Mouse (Mus musculus): Measurements from ENCODE around the gene Hamp. TPM values are rescaled to one million over a fixed set of nuclear protein-coding genes. Genes with fewer than 3 reads are reported as not detected.

Gene Hamp
- polyA plus RNA-seq, 1 experiment from 2014 or later: 0.45 TPM

GRCm38 (mm10) chr7:30973501-30974289 is 29.9 kb upstream of the Hamp start, which contains the start of gene Fam187b:
Gene Fam187b (plus strand): TSS chr7:30973790.
- no peaks in the 10 kb centered on the region for H3K27me3 ChIP-seq (ENCODE audit: control insufficient read depth, insufficient read depth, low read length)
- WGBS: under 1% methylated on average over 37 of the region's 37 CpGs
- H3K9ac ChIP-seq (ENCODE audit: low read length): peak within 1 kb of the TSS; percentile 71
- peak within 1 kb of the TSS; percentile 92 for H3K27ac ChIP-seq (replicated peaks)
- H3K9me3 ChIP-seq (ENCODE audit: control insufficient read depth, low read length): no peaks in the 10 kb centered on the region
- H3K4me1 ChIP-seq (replicated peaks; ENCODE audit: control insufficient read depth, insufficient read depth): no peaks in the 10 kb centered on the region
- peak; percentile 96 for ATAC-seq (ENCODE audit: low FRiP score, low TSS enrichment)
- TF ChIP-seq EP300 (optimal IDR thresholded peaks at IDR 0.05) (no peak), CTCF (IDR thresholded peaks at IDR 0.05; ENCODE audit: low read depth) (peak; percentile 81)
- no peaks in the 10 kb centered on the region for H3K36me3 ChIP-seq (ENCODE audit: control insufficient read depth, insufficient read depth, low read length)
- H3K4me3 ChIP-seq (ENCODE audit: low read depth, low read length): peak within 1 kb of the TSS; percentile 51
- peak; percentile 96 for DNase-seq (ENCODE audit: low spot score)
- peak within 1 kb of the TSS; percentile 50 for H3K4me2 ChIP-seq (replicated peaks; ENCODE audit: low read depth)

DNA sequence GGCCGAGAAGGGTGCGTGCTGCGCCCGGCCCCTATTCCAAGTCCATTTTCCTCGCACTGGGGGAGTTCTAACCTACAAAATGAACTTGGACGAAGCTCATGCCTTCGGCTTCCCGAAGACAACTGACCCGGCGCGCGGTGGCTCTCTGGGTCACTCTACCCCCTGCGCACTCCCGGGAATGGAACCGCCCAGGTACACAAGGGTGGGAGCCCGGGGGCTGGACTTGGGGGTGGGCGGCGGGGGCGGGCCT is 29.3 kb upstream of the Hamp start, which contains the start of gene Lsr:
Lsr (minus strand) TSS at position 214 of the 250 bp plus-strand sequence.
- Histone ChIP-seq H3K4me3 (ENCODE audit: low read depth, low read length) (peak within 1 kb of the TSS; percentile 51), H3K4me1 (replicated peaks; ENCODE audit: control insufficient read depth, insufficient read depth) (no peaks in the 10 kb centered on the region), H3K9ac (ENCODE audit: low read length) (peak within 1 kb of the TSS; percentile 71), H3K27ac (replicated peaks) (peak within 1 kb of the TSS; percentile 92), H3K27me3 (ENCODE audit: control insufficient read depth, insufficient read depth, low read length) (no peaks in the 10 kb centered on the region), H3K4me2 (replicated peaks; ENCODE audit: low read depth) (peak within 1 kb of the TSS; percentile 50), H3K36me3 (ENCODE audit: control insufficient read depth, insufficient read depth, low read length) (no peaks in the 10 kb centered on the region), H3K9me3 (ENCODE audit: control insufficient read depth, low read length) (no peaks in the 10 kb centered on the region)
- no peak for TF ChIP-seq CTCF (IDR thresholded peaks at IDR 0.05; ENCODE audit: low read depth)
- no peak for TF ChIP-seq EP300 (optimal IDR thresholded peaks at IDR 0.05)
- DNase-seq (ENCODE audit: low spot score) (no peak), ATAC-seq (ENCODE audit: low FRiP score, low TSS enrichment) (no peak)
- WGBS: 1% methylated on average over 19 of the region's 19 CpGs

DNA sequence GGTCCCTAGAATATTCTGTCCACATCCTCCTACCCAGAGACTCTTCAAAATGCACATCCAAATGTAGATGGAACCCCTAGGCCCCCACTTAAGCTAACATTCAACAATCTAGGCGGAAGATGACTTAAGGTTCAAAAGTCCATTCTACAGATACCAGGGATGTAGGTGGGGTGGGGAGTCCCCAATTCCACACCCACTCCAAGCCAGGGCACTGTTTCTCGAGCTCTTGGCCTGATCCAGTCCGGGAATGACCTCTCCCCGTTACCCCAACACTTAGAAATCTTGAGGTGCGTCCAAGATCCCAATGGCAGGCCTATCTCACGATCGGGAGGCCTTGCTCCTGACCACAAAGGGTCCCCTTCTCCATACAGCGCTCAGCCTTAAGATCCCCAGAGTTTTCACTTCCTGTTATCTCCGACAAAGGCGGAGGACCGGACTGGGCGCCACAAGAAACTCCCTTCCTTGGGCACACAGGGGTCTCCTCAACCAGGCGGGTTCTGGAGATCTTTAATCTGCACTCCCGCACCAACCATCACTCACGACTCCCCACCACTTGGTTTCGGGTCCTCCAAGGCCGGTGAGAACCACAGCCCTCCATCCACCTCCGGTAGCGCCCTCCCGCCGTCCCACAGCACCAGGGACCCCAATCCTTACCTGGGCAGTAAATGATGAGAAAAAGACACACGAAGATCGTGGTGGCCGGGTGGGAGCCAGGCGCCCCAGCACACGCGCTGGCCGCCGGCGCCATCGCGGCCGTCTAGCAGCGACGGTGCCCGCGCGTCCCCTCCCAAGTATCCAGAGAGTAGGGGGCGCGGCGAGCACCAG is 28.8 kb upstream of the Hamp start:
- H3K9ac ChIP-seq (ENCODE audit: low read length): peak overlapping the region; percentile 71
- peak overlapping the region; percentile 50 for H3K4me2 ChIP-seq (replicated peaks; ENCODE audit: low read depth)
- H3K4me3 ChIP-seq (ENCODE audit: low read depth, low read length): peak overlapping the region; percentile 51
- no peaks in the 10 kb centered on the region for H3K27me3 ChIP-seq (ENCODE audit: control insufficient read depth, insufficient read depth, low read length)
- no peaks in the 10 kb centered on the region for H3K9me3 ChIP-seq (ENCODE audit: control insufficient read depth, low read length)
- 7% methylated on average over 41 of the region's 41 CpGs for WGBS
- DNase-seq (ENCODE audit: low spot score): peak; percentile 52
- TF ChIP-seq CTCF (IDR thresholded peaks at IDR 0.05; ENCODE audit: low read depth) (no peak), EP300 (optimal IDR thresholded peaks at IDR 0.05) (no peak)
- H3K4me1 ChIP-seq (replicated peaks; ENCODE audit: control insufficient read depth, insufficient read depth): no peaks in the 10 kb centered on the region
- no peaks in the 10 kb centered on the region for H3K36me3 ChIP-seq (ENCODE audit: control insufficient read depth, insufficient read depth, low read length)
- H3K27ac ChIP-seq (replicated peaks): peak overlapping the region; percentile 92
- peak; percentile 6 for ATAC-seq (ENCODE audit: low FRiP score, low TSS enrichment)

DNA sequence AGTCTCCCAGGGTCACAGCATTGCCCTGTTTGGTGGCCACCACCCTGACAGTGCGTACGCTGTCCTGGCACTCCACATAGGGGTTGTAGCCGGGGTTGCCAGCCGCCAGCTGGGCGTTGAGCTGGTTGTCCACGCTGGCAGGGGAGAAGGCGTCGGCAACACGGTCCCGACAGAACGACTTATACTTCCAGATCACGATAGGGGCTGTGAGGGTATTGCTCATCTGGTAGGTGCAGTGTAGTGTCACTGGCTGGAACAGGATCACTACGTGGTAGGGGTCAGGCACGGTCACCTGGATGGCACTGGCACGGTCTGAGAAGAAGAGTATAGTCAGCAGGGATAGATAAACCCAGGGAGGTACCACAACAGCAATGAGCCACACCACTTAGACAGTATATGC is 28.1 kb upstream of the Hamp start:
- no peaks in the 10 kb centered on the region for H3K9me3 ChIP-seq (ENCODE audit: control insufficient read depth, low read length)
- H3K4me2 ChIP-seq (replicated peaks; ENCODE audit: low read depth): peak overlapping the region; percentile 50
- H3K27me3 ChIP-seq (ENCODE audit: control insufficient read depth, insufficient read depth, low read length): no peaks in the 10 kb centered on the region
- H3K27ac ChIP-seq (replicated peaks): no peak overlapping the region
- H3K4me3 ChIP-seq (ENCODE audit: low read depth, low read length): peak overlapping the region; percentile 51; the same call in 1 of the 2 replicates
- ATAC-seq (ENCODE audit: low FRiP score, low TSS enrichment) (no peak), DNase-seq (ENCODE audit: low spot score) (no peak)
- H3K9ac ChIP-seq (ENCODE audit: low read length): peak overlapping the region; percentile 27
- TF ChIP-seq EP300 (optimal IDR thresholded peaks at IDR 0.05): no peak
- TF ChIP-seq CTCF (IDR thresholded peaks at IDR 0.05; ENCODE audit: low read depth): no peak
- H3K36me3 ChIP-seq (ENCODE audit: control insufficient read depth, insufficient read depth, low read length): no peaks in the 10 kb centered on the region
- no peaks in the 10 kb centered on the region for H3K4me1 ChIP-seq (replicated peaks; ENCODE audit: control insufficient read depth, insufficient read depth)
- WGBS: 76% methylated on average over 15 of the region's 15 CpGs

DNA sequence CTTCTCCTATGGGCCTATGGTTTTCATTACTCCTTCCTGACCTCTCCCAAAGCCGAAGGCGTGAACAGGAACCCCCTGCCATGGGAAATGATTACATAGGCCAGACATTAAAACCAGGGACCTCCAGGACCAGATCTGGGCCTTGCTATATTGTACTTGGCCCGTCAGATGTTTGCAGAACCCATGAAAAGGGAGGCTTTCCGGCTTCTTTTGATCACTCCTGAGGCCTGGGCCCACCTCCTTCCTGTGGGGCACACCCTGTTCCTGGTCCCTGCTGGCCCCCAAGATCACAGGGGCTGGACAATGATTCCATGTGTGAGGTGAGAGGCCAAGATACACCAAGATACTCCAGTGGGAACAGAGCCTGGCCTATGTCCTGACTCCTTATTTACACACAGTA is 25.3 kb upstream of the Hamp start:
- Histone ChIP-seq H3K4me3 (ENCODE audit: low read depth, low read length) (no peak overlapping the region), H3K27ac (replicated peaks) (no peak overlapping the region), H3K4me1 (replicated peaks; ENCODE audit: control insufficient read depth, insufficient read depth) (no peaks in the 10 kb centered on the region), H3K9ac (ENCODE audit: low read length) (no peak overlapping the region), H3K4me2 (replicated peaks; ENCODE audit: low read depth) (no peak overlapping the region), H3K27me3 (ENCODE audit: control insufficient read depth, insufficient read depth, low read length) (no peaks in the 10 kb centered on the region), H3K9me3 (ENCODE audit: control insufficient read depth, low read length) (no peaks in the 10 kb centered on the region), H3K36me3 (ENCODE audit: control insufficient read depth, insufficient read depth, low read length) (peaks cover 2% of the 10 kb centered on the region; the same call in 1 of the 2 replicates)
- no peak for TF ChIP-seq EP300 (optimal IDR thresholded peaks at IDR 0.05)
- TF ChIP-seq CTCF (IDR thresholded peaks at IDR 0.05; ENCODE audit: low read depth): no peak
- DNase-seq (ENCODE audit: low spot score) (no peak), ATAC-seq (ENCODE audit: low FRiP score, low TSS enrichment) (no peak)
- 57% methylated on average over 4 of the region's 4 CpGs for WGBS
